Comparison of ENCODE assay signal across 22 mouse cellular contexts in the genomic region with DNA sequence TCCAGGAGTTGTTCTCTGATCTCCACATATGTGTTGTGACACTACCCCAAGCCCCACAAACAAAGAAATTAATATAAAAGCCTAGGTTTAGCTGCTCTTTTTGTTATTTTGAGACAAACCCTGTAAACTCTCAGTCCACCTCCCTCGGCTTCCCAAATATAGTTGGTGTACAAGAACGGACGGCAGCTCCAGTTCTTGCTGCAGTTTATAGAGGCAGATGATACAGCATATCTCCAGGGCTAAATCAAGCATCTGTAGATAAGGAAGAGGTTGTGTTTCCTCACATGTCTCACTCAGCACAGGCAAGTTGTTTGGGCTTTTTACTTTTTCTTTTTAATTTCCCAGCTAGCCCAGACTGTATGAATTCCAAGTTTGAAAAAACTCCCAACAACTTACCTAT. TPM values are rescaled to one million over a fixed set of nuclear protein-coding genes. Genes with fewer than 3 reads are reported as not detected.
DNase-seq lines count a peak whose midpoint lies in the region; ATAC-seq and TF ChIP-seq lines count a peak whose summit lies in the region.
"Had no signal": no experiment of that assay in that cellular context is flagged by ENCODE, and none has a peak within 500 bp of the region (broad histone marks: within the 10 kb centered on the region; RNA-seq: fewer than 3 reads in every experiment).

No protein-coding gene starts in this region.

- 0 out of 2 replicates have a peak, but pooled peaks cover 4% of the 10 kb centered on the region for H3K36me3 ChIP-seq in heart, embryonic 10.5 days
- H3K36me3 ChIP-seq in heart, embryonic 15.5 days, result no peaks in the 10 kb centered on the region
- H3K36me3 ChIP-seq in liver, adult 2 months (ENCODE audit: control insufficient read depth, insufficient read depth, low read length), result no peaks in the 10 kb centered on the region; the same call in none of the 2 replicates
- no peaks in the 10 kb centered on the region for H3K36me3 ChIP-seq in liver, embryonic 11.5 days (ENCODE audit: control insufficient read depth, insufficient read depth, low read length)
- H3K36me3 ChIP-seq: embryonic facial prominence, embryonic 12.5 days; forebrain, embryonic 15.5 days; hindbrain, embryonic 13.5 days had no signal

- peaks cover 66% of the 10 kb centered on the region for H3K4me1 ChIP-seq in heart, embryonic 10.5 days
- H3K4me1 ChIP-seq in heart, embryonic 15.5 days (replicated peaks), result peaks cover 78% of the 10 kb centered on the region
- peaks cover 37% of the 10 kb centered on the region for H3K4me1 ChIP-seq in liver, adult 2 months (ENCODE audit: control insufficient read depth, insufficient read depth, low read length)
- peaks cover 7% of the 10 kb centered on the region for H3K4me1 ChIP-seq in liver, embryonic 11.5 days (replicated peaks; ENCODE audit: control insufficient read depth, insufficient read depth, low read length)

- no peak overlapping the region for H3K4me2 ChIP-seq in heart, embryonic 15.5 days
- no peak overlapping the region for H3K4me2 ChIP-seq in liver, embryonic 11.5 days
- H3K4me2 ChIP-seq: embryonic facial prominence, embryonic 12.5 days; forebrain, embryonic 15.5 days; hindbrain, embryonic 13.5 days had no signal

- H3K9ac ChIP-seq in heart, embryonic 15.5 days, result no peak overlapping the region
- no peak overlapping the region for H3K9ac ChIP-seq in liver, adult 2 months (ENCODE audit: low read depth, low read length)
- no peak overlapping the region for H3K9ac ChIP-seq in liver, embryonic 11.5 days (ENCODE audit: low read depth, low read length)
- H3K9ac ChIP-seq: embryonic facial prominence, embryonic 12.5 days; forebrain, embryonic 15.5 days; hindbrain, embryonic 13.5 days had no signal

- 0 out of 2 replicates have a peak overlapping the region, but pooled peaks have one; percentile 23 for H3K27ac ChIP-seq in heart, embryonic 10.5 days
- H3K27ac ChIP-seq in heart, embryonic 15.5 days, result peak overlapping the region; percentile 73
- peak overlapping the region; percentile 16; the same call in 1 of the 2 replicates for H3K27ac ChIP-seq in liver, adult 2 months (replicated peaks; ENCODE audit: insufficient read depth, low read depth, low read length)
- no peak overlapping the region for H3K27ac ChIP-seq in liver, embryonic 11.5 days (ENCODE audit: low read depth, low read length)
- H3K27ac ChIP-seq: embryonic facial prominence, embryonic 12.5 days; forebrain, embryonic 15.5 days; hindbrain, embryonic 13.5 days; hindbrain, postnatal 0 days had no signal

- peaks cover 30% of the 10 kb centered on the region; the same call in 1 of the 2 replicates for H3K79me2 ChIP-seq in liver, adult 2 months (ENCODE audit: control insufficient read depth, insufficient read depth, low read length)

- WGBS in heart, embryonic 10.5 days, result 39% methylated on average over 3 of the region's 3 CpGs
- 44% methylated on average over 3 of the region's 3 CpGs for WGBS in heart, embryonic 15.5 days
- WGBS in liver, adult 2 months, result 72% methylated on average over 3 of the region's 3 CpGs
- 67% methylated on average over 3 of the region's 3 CpGs for WGBS in liver, embryonic 11.5 days

- peak; percentile 81 for ATAC-seq in frontal cortex, adult (ENCODE audit: low TSS enrichment)
- ATAC-seq in heart, embryonic 15.5 days (replicated peaks; ENCODE audit: insufficient number of reproducible peaks, insufficient read depth, low FRiP score, low read depth), result no peak
- ATAC-seq in liver, embryonic 11.5 days (replicated peaks; ENCODE audit: low FRiP score), result no peak
- ATAC-seq: CD4-positive, CD25-positive, alpha-beta regulatory T cell, adult 4 months; forebrain, embryonic 15.5 days; hindbrain, postnatal 0 days had no signal

- intact Hi-C loops in heart, postnatal 10 days (cut with DNase I), result no loop called here

- H3K4me3 ChIP-seq in heart, embryonic 10.5 days, result no peak overlapping the region
- no peak overlapping the region for H3K4me3 ChIP-seq in heart, embryonic 15.5 days
- H3K4me3 ChIP-seq in liver, adult 2 months (ENCODE audit: insufficient read depth, low read depth, low read length), result no peak overlapping the region
- no peak overlapping the region for H3K4me3 ChIP-seq in liver, embryonic 11.5 days (ENCODE audit: low read depth, low read length)
- H3K4me3 ChIP-seq: embryonic facial prominence, embryonic 12.5 days; forebrain, embryonic 15.5 days; hindbrain, embryonic 13.5 days had no signal

- no peaks in the 10 kb centered on the region for H3K9me3 ChIP-seq in heart, embryonic 10.5 days
- H3K9me3 ChIP-seq in heart, embryonic 15.5 days (replicated peaks), result no peaks in the 10 kb centered on the region
- no peaks in the 10 kb centered on the region for H3K9me3 ChIP-seq in liver, embryonic 11.5 days (ENCODE audit: control insufficient read depth, low read length)
- H3K9me3 ChIP-seq: embryonic facial prominence, embryonic 12.5 days; forebrain, embryonic 15.5 days; G1E; hindbrain, embryonic 13.5 days had no signal

- no peaks in the 10 kb centered on the region for H3K27me3 ChIP-seq in heart, embryonic 10.5 days (ENCODE audit: insufficient read depth, poor library complexity, severe bottlenecking)
- no peaks in the 10 kb centered on the region for H3K27me3 ChIP-seq in heart, embryonic 15.5 days
- no peaks in the 10 kb centered on the region for H3K27me3 ChIP-seq in liver, adult 2 months (ENCODE audit: control insufficient read depth, insufficient read depth, low read length)
- H3K27me3 ChIP-seq in liver, embryonic 11.5 days (replicated peaks; ENCODE audit: control insufficient read depth, insufficient read depth, low read length), result no peaks in the 10 kb centered on the region
- H3K27me3 ChIP-seq: embryonic facial prominence, embryonic 12.5 days; forebrain, embryonic 15.5 days; hindbrain, embryonic 13.5 days had no signal

- no peak for DNase-seq in frontal cortex, postnatal 10 days (ENCODE audit: low spot score in 2 of 2)
- DNase-seq in heart, embryonic 10.5 days (ENCODE audit: low spot score), result no peak
- no peak for DNase-seq in heart, adult 8-10 months (ENCODE audit: low spot score)
- no peak for DNase-seq in heart, postnatal 10 days
- DNase-seq in liver, adult 2 months (ENCODE audit: extremely low read depth, low read depth, low spot score), result no peak
- no peak for DNase-seq in liver, embryonic 11.5 days (ENCODE audit: low spot score)
- DNase-seq: adrenal gland, adult 8-10 months; adrenal gland, postnatal 36 days; B cell, adult 2 months; cerebellum, adult 11 months; cerebellum, adult 8-10 months; cerebellum, postnatal 14 days; gastrocnemius, postnatal 36 days; kidney, adult 11 months had no signal

- no peak for TF ChIP-seq POLR2A in liver, adult 2 months (IDR thresholded peaks at IDR 0.05; ENCODE audit: extremely low read depth, insufficient read depth, low read length)

- TF ChIP-seq CTCF in liver, adult 2 months (IDR thresholded peaks at IDR 0.05; ENCODE audit: low read depth, low read length), result no peak

RNA-seq across cellular contexts. Expression of gene Arhgap35, which starts 27.1 kb away (rescaled TPM):
- polyA plus RNA-seq in heart, embryonic 10.5 days (2016; fragmentation: Nextera tagmentation; extraction: Ambion mirVana), result 18.3 and 20.0 TPM in 2 replicates
- 10 to 100 TPM; 30.2 to 38.1 (median 35.6) TPM for total RNA-seq in heart, adult 8-10 months (2022)
- 12.6 and 15.6 TPM in 2 replicates for polyA plus RNA-seq in heart, embryonic 15.5 days (2015; fragmentation: Nextera tagmentation; extraction: Ambion mirVana)
- total RNA-seq in heart, postnatal 10 days (2021), result 10 to 100 TPM; 52.5 to 62.2 TPM
- 30.4 and 38.9 TPM in 2 replicates for total RNA-seq in liver, adult 2 months (2014; rRNA removed)
- 20.7 and 22.2 TPM in 2 replicates for polyA plus RNA-seq in liver, adult 2 months (2012; rRNA removed)
- 9.1 and 11.5 TPM in 2 replicates for polyA plus RNA-seq in liver, embryonic 11.5 days (2014; fragmentation: Nextera tagmentation; extraction: Ambion mirVana)
